Comparison of ENCODE assay signal across 9 mouse cellular contexts in the genomic region with DNA sequence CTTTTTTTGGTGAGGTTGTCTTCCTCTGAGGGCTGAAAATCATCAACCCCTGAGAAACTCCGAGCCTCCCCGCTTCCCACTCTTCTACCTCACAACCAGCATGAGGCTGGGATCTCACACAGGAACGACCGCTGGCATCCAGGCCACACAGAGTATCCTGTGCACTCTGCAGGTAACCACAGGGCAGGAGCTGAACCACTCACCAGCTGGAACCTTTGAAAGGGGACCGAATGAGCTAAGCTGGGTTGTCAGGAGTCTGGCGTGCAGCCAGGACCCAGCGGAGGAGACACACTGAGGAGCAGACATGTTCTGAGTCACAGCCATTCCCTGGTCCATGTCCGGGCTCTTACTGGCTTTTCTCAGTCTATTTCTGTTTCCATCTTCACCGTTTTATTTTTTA. TPM values are rescaled to one million over a fixed set of nuclear protein-coding genes. Genes with fewer than 3 reads are reported as not detected.
DNase-seq lines count a peak whose midpoint lies in the region; ATAC-seq and TF ChIP-seq lines count a peak whose summit lies in the region.
"Had no signal": no experiment of that assay in that cellular context is flagged by ENCODE, and none has a peak within 500 bp of the region (broad histone marks: within the 10 kb centered on the region; RNA-seq: fewer than 3 reads in every experiment).

No protein-coding gene starts in this region.

- no peak; the same call in 1 of the 2 replicates for ATAC-seq in heart, embryonic 15.5 days (replicated peaks; ENCODE audit: insufficient number of reproducible peaks, insufficient read depth, low FRiP score, low read depth)
- ATAC-seq in monocyte, adult 5-6 weeks (replicated peaks; ENCODE audit: insufficient number of reproducible peaks, low FRiP score, low TSS enrichment, poor library complexity, severe bottlenecking): no peak

- no peak overlapping the region for H3K4me3 ChIP-seq in heart, adult 2 months
- no peak overlapping the region for H3K4me3 ChIP-seq in heart, embryonic 15.5 days
- H3K4me3 ChIP-seq: limb, embryonic 13.5 days had no signal

- no peaks in the 10 kb centered on the region for H3K79me2 ChIP-seq in heart, adult 2 months (replicated peaks; ENCODE audit: control insufficient read depth, insufficient read depth, low read length)

- peak overlapping the region; percentile 32 for H3K4me2 ChIP-seq in heart, embryonic 15.5 days
- H3K4me2 ChIP-seq: limb, embryonic 13.5 days had no signal

- intact Hi-C loops in heart, adult 2 months (cut with DNase I): no loop called here

- DNase-seq in heart, adult 2 months: peak; percentile 52 to 55
- DNase-seq in heart, adult 9 months (ENCODE audit: low spot score in 2 of 2): no peak
- DNase-seq in testis, postnatal 10 days (ENCODE audit: low spot score): peak; percentile 62
- no peak for DNase-seq in testis, postnatal 14 days (ENCODE audit: low spot score)
- peak; percentile 74 to 76 for DNase-seq in right cerebral cortex, adult 2 months (ENCODE audit: low spot score in 2 of 2)
- DNase-seq in B cell, adult 2 months: no peak

- TF ChIP-seq CTCF in heart, adult 2 months (IDR thresholded peaks at IDR 0.05): no peak

- WGBS in heart, adult 2 months: 49% methylated on average over 9 of the region's 9 CpGs
- WGBS in heart, embryonic 15.5 days: 27% methylated on average over 9 of the region's 9 CpGs

- no peak for TF ChIP-seq POLR2A in heart, adult 2 months (IDR thresholded peaks at IDR 0.05; ENCODE audit: insufficient read depth, low read depth, low read length)

- H3K36me3 ChIP-seq in heart, adult 2 months (ENCODE audit: control insufficient read depth, insufficient read depth, low read length): no peaks in the 10 kb centered on the region
- no peaks in the 10 kb centered on the region for H3K36me3 ChIP-seq in heart, embryonic 15.5 days

- H3K27ac ChIP-seq in heart, adult 2 months: peak overlapping the region; percentile 49
- peak overlapping the region; percentile 60 for H3K27ac ChIP-seq in heart, embryonic 15.5 days
- H3K27ac ChIP-seq: limb, embryonic 13.5 days had no signal

- H3K27me3 ChIP-seq in heart, adult 2 months (ENCODE audit: control insufficient read depth, insufficient read depth, low read length): no peaks in the 10 kb centered on the region
- no peaks in the 10 kb centered on the region for H3K27me3 ChIP-seq in heart, embryonic 15.5 days
- H3K27me3 ChIP-seq: limb, embryonic 13.5 days had no signal

- TF ChIP-seq EP300 in heart, adult 2 months (IDR thresholded peaks at IDR 0.05; ENCODE audit: insufficient read depth, low read depth, low read length): no peak

- no peaks in the 10 kb centered on the region for H3K9me3 ChIP-seq in heart, embryonic 15.5 days (replicated peaks)

- H3K4me1 ChIP-seq in heart, adult 2 months (ENCODE audit: control insufficient read depth, insufficient read depth, low read length): peaks cover 17% of the 10 kb centered on the region
- peaks cover 42% of the 10 kb centered on the region for H3K4me1 ChIP-seq in heart, embryonic 15.5 days (replicated peaks)

- 0 out of 2 replicates have a peak overlapping the region, but pooled peaks have one; percentile 14 for H3K9ac ChIP-seq in heart, adult 2 months (ENCODE audit: low read depth, low read length)
- H3K9ac ChIP-seq in heart, embryonic 15.5 days: no peak overlapping the region
- H3K9ac ChIP-seq: limb, embryonic 13.5 days had no signal

RNA-seq across cellular contexts. Expression of gene Chga, which starts 38.9 kb away (rescaled TPM):
- total RNA-seq in heart, adult 2 months (2021): not detected
- 0.06 and 0.12 TPM in 2 replicates for polyA plus RNA-seq in heart, adult 2 months (2012; rRNA removed)
- polyA plus RNA-seq in heart, embryonic 15.5 days (2015; fragmentation: Nextera tagmentation; extraction: Ambion mirVana): 0.38 and 12.0 TPM in 2 replicates
- total RNA-seq in monocyte, adult 5-6 weeks (2017): not detected in 3 replicates

Comparison
In these comparisons a context has a peak if more than half of its experiments do, and no peak if none do; other contexts are left out.
1. DNase-seq: peak in heart, adult 2 months (2 of 2), testis, postnatal 10 days (single experiment) and right cerebral cortex, adult 2 months (2 of 2); none in heart, adult 9 months (0 of 2), testis, postnatal 14 days (single experiment) and B cell, adult 2 months (0 of 2).